Mouse (Mus musculus) ES-Bruce4 (cell line): ENCODE measurements around the gene Clcf1.

ENCODE experiments used
- CTCF ChIP-seq: IDR thresholded peaks from one replicate; pipeline ENCODE4 v1.8.1; 2011; ENCODE audit warnings: low read depth, low read length
- EP300 ChIP-seq: IDR thresholded peaks from 2 replicates; pipeline ENCODE4 v1.6.1; 2011; ENCODE audit warnings: low read depth, low read length; ENCODE audit not compliant: insufficient read depth
- POLR2A ChIP-seq: IDR thresholded peaks from one replicate; pipeline ENCODE4 v1.8.1; 2011; ENCODE audit warnings: low read length; ENCODE audit not compliant: insufficient read depth

- no peak for TF ChIP-seq CTCF
- no peak for TF ChIP-seq EP300
- TF ChIP-seq POLR2A: no peak
Observed at GRCm38 (mm10) chr19:4203604-4204326, 10.3 kb upstream of the Clcf1 start.
